Mouse (Mus musculus): ENCODE measurements at regions not wholly inside any gene's neighbourhood (a gene's known extent, or its start where the extent isn't known, plus 50 kb on each side); places are given as distances from the start of the nearest gene placed in this dataset.
A peak's percentile ranks its signal among the peaks of the same experiment; 100 is the strongest.

GRCm38 (mm10) chr3:52724354-52724753, 292.7 kb downstream of the Cog6 start:
- TF ChIP-seq CTCF (IDR thresholded peaks at IDR 0.05; ENCODE audit: insufficient read depth, low read depth, low read length) (no peak), POLR2A (IDR thresholded peaks at IDR 0.05; ENCODE audit: insufficient read depth, low read depth, low read length) (no peak)
- H3K4me3 ChIP-seq (ENCODE audit: insufficient read depth, low read depth, low read length): no peak overlapping the region
- 93% methylated on average over 3 of the region's 3 CpGs for WGBS

GRCm38 (mm10) chr3:52722946-52723345, 294.1 kb downstream of the Cog6 start:
- Histone ChIP-seq H3K27ac (ENCODE audit: insufficient read depth, low read depth, low read length) (no peak overlapping the region), H3K4me1 (ENCODE audit: control insufficient read depth, insufficient read depth, low read length) (no peaks in the 10 kb centered on the region), H3K4me3 (ENCODE audit: insufficient read depth, low read depth, low read length) (no peak overlapping the region)
- 97% methylated on average over 2 of the region's 2 CpGs for WGBS
- TF ChIP-seq CTCF (IDR thresholded peaks at IDR 0.05; ENCODE audit: insufficient read depth, low read depth, low read length): no peak

More at GRCm38 (mm10) chr3:52724354-52724753, 292.7 kb downstream of the Cog6 start:
- no peaks in the 10 kb centered on the region; the same call in 1 of the 2 replicates for H3K4me1 ChIP-seq (ENCODE audit: control insufficient read depth, insufficient read depth, low read length)
- no peak overlapping the region for H3K27ac ChIP-seq (ENCODE audit: insufficient read depth, low read depth, low read length)

GRCm38 (mm10) chr3:52719181-52719580, 297.9 kb downstream of the Cog6 start:
- Histone ChIP-seq H3K4me3 (ENCODE audit: insufficient read depth, low read depth, low read length) (no peak overlapping the region), H3K27ac (ENCODE audit: insufficient read depth, low read depth, low read length) (no peak overlapping the region), H3K4me1 (ENCODE audit: control insufficient read depth, insufficient read depth, low read length) (no peaks in the 10 kb centered on the region)
- TF ChIP-seq POLR2A (IDR thresholded peaks at IDR 0.05; ENCODE audit: insufficient read depth, low read depth, low read length): no peak
- no peak for TF ChIP-seq CTCF (IDR thresholded peaks at IDR 0.05; ENCODE audit: insufficient read depth, low read depth, low read length)
- 96% methylated on average over 3 of the region's 3 CpGs for WGBS

- no peak overlapping the region for H3K4me3 ChIP-seq (ENCODE audit: insufficient read depth, low read depth, low read length)
- H3K4me1 ChIP-seq (ENCODE audit: control insufficient read depth, insufficient read depth, low read length): no peaks in the 10 kb centered on the region
- TF ChIP-seq CTCF (IDR thresholded peaks at IDR 0.05; ENCODE audit: insufficient read depth, low read depth, low read length): no peak
- TF ChIP-seq POLR2A (IDR thresholded peaks at IDR 0.05; ENCODE audit: insufficient read depth, low read depth, low read length): no peak
- 92% methylated on average over 5 of the region's 5 CpGs for WGBS
- no peak overlapping the region for H3K27ac ChIP-seq (ENCODE audit: insufficient read depth, low read depth, low read length)
Observed at GRCm38 (mm10) chr3:52717324-52717723, 299.7 kb downstream of the Cog6 start.

- 80% methylated on average over 5 of the region's 5 CpGs for WGBS
- Histone ChIP-seq H3K27ac (ENCODE audit: insufficient read depth, low read depth, low read length) (no peak overlapping the region), H3K4me1 (ENCODE audit: control insufficient read depth, insufficient read depth, low read length) (peaks cover 7% of the 10 kb centered on the region; the same call in 1 of the 2 replicates)
Observed at GRCm38 (mm10) chr3:52712151-52712550, 304.9 kb downstream of the Cog6 start.

GRCm38 (mm10) chr3:52711133-52711532, 305.9 kb downstream of the Cog6 start:
- WGBS: 54% methylated on average over 9 of the region's 9 CpGs
- no peak overlapping the region for H3K4me3 ChIP-seq (ENCODE audit: insufficient read depth, low read depth, low read length)
- H3K4me1 ChIP-seq (ENCODE audit: control insufficient read depth, insufficient read depth, low read length): peaks cover 7% of the 10 kb centered on the region; the same call in 1 of the 2 replicates
- 0 out of 2 replicates have a peak overlapping the region, but pooled peaks have one; percentile 32 for H3K27ac ChIP-seq (ENCODE audit: insufficient read depth, low read depth, low read length)
- TF ChIP-seq CTCF (IDR thresholded peaks at IDR 0.05; ENCODE audit: insufficient read depth, low read depth, low read length) (no peak), POLR2A (IDR thresholded peaks at IDR 0.05; ENCODE audit: insufficient read depth, low read depth, low read length) (no peak)

More at GRCm38 (mm10) chr3:52712151-52712550, 304.9 kb downstream of the Cog6 start:
- TF ChIP-seq POLR2A (IDR thresholded peaks at IDR 0.05; ENCODE audit: insufficient read depth, low read depth, low read length): no peak
- TF ChIP-seq CTCF (IDR thresholded peaks at IDR 0.05; ENCODE audit: insufficient read depth, low read depth, low read length): no peak
- no peak overlapping the region for H3K4me3 ChIP-seq (ENCODE audit: insufficient read depth, low read depth, low read length)

GRCm38 (mm10) chr3:52708746-52709145, 308.3 kb downstream of the Cog6 start:
- TF ChIP-seq POLR2A (IDR thresholded peaks at IDR 0.05; ENCODE audit: insufficient read depth, low read depth, low read length) (no peak), CTCF (IDR thresholded peaks at IDR 0.05; ENCODE audit: insufficient read depth, low read depth, low read length) (no peak)
- Histone ChIP-seq H3K4me3 (ENCODE audit: insufficient read depth, low read depth, low read length) (no peak overlapping the region), H3K4me1 (ENCODE audit: control insufficient read depth, insufficient read depth, low read length) (peaks cover 7% of the 10 kb centered on the region; the same call in 1 of the 2 replicates), H3K27ac (ENCODE audit: insufficient read depth, low read depth, low read length) (no peak overlapping the region)
- 77% methylated on average over 3 of the region's 3 CpGs for WGBS

- peaks cover 7% of the 10 kb centered on the region; the same call in 1 of the 2 replicates for H3K4me1 ChIP-seq (ENCODE audit: control insufficient read depth, insufficient read depth, low read length)
- H3K27ac ChIP-seq (ENCODE audit: insufficient read depth, low read depth, low read length): no peak overlapping the region
- WGBS: 80% methylated on average over 1 of the region's 1 CpGs
- H3K4me3 ChIP-seq (ENCODE audit: insufficient read depth, low read depth, low read length): no peak overlapping the region
- TF ChIP-seq CTCF (IDR thresholded peaks at IDR 0.05; ENCODE audit: insufficient read depth, low read depth, low read length) (no peak), POLR2A (IDR thresholded peaks at IDR 0.05; ENCODE audit: insufficient read depth, low read depth, low read length) (no peak)
Observed at GRCm38 (mm10) chr3:52708301-52708700, 308.7 kb downstream of the Cog6 start.

GRCm38 (mm10) chr3:52706626-52707025, 310.4 kb downstream of the Cog6 start:
- no peak overlapping the region for H3K4me3 ChIP-seq (ENCODE audit: insufficient read depth, low read depth, low read length)
- WGBS: 93% methylated on average over 2 of the region's 2 CpGs
- H3K4me1 ChIP-seq (ENCODE audit: control insufficient read depth, insufficient read depth, low read length): peaks cover 2% of the 10 kb centered on the region; the same call in 1 of the 2 replicates
- no peak overlapping the region for H3K27ac ChIP-seq (ENCODE audit: insufficient read depth, low read depth, low read length)
- TF ChIP-seq CTCF (IDR thresholded peaks at IDR 0.05; ENCODE audit: insufficient read depth, low read depth, low read length): no peak
- no peak for TF ChIP-seq POLR2A (IDR thresholded peaks at IDR 0.05; ENCODE audit: insufficient read depth, low read depth, low read length)

GRCm38 (mm10) chr3:52703751-52704150, 313.3 kb downstream of the Cog6 start:
- TF ChIP-seq CTCF (IDR thresholded peaks at IDR 0.05; ENCODE audit: insufficient read depth, low read depth, low read length) (no peak), POLR2A (IDR thresholded peaks at IDR 0.05; ENCODE audit: insufficient read depth, low read depth, low read length) (no peak)
- WGBS: 94% methylated on average over 6 of the region's 6 CpGs
- Histone ChIP-seq H3K4me1 (ENCODE audit: control insufficient read depth, insufficient read depth, low read length) (no peaks in the 10 kb centered on the region), H3K4me3 (ENCODE audit: insufficient read depth, low read depth, low read length) (no peak overlapping the region), H3K27ac (ENCODE audit: insufficient read depth, low read depth, low read length) (no peak overlapping the region)

Data from olfactory bulb, adult 2 months (tissue).